Mouse (Mus musculus): ENCODE results near the gene Wnt7b. TPM values are rescaled to one million over a fixed set of nuclear protein-coding genes. Genes with fewer than 3 reads are reported as not detected.

The Wnt7b gene
- polyA plus RNA-seq, 1 experiment from 2014 or later = 31.2 TPM

DNA sequence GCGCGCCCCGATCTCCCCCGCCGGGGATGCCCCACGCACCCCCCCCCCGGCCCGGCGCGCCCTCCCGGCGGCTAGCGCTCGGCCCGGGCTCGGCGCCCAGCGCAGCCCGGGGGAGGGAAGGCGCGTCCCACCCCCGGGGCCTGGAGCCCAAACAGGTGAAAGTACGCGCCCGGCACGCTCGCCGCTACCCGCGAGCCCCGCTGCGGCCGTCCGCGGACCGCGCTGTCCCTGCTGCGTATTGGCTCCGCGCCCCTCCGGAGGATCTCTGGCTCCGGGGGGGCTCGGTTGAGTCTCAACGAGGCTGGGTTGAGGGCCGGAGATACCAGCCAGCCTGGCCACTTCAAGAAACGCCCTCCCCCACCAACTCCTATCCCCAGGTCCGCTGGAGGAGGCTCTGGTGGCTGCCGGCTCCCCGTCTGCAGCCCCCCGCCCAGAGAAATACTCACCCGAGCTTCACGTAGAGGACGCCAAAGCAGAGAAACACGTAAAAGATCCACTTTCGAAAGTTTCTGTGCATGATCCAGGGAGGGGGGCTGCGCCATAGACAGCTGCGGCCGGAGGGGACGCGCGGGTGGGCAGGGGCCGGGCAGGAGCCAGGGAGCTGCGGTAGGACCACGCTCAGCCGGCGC is 1.2 kb downstream of the Wnt7b start:
- Histone ChIP-seq H3K4me3 (replicated peaks) (peak overlapping the region; percentile 55), H3K4me1 (replicated peaks) (peaks cover 43% of the 10 kb centered on the region), H3K9ac (replicated peaks) (peak overlapping the region; percentile 54), H3K36me3 (no peaks in the 10 kb centered on the region), H3K27me3 (peaks cover 98% of the 10 kb centered on the region), H3K9me3 (no peaks in the 10 kb centered on the region), H3K4me2 (peak overlapping the region; percentile 88), H3K27ac (peak overlapping the region; percentile 41; the same call in 1 of the 2 replicates)
- WGBS = under 1% methylated on average over 53 of the region's 66 CpGs
- ATAC-seq (ENCODE audit: insufficient number of reproducible peaks, insufficient read depth, low FRiP score, low TSS enrichment, low read depth) = no peak

GRCm38 (mm10) chr15:85580483-85580882 is 1.8 kb downstream of the Wnt7b start:
- WGBS = under 1% methylated on average over 47 of the region's 47 CpGs
- Histone ChIP-seq H3K4me1 (replicated peaks) (peaks cover 48% of the 10 kb centered on the region), H3K9me3 (no peaks in the 10 kb centered on the region), H3K4me3 (replicated peaks) (peak overlapping the region; percentile 55), H3K27me3 (peaks cover 98% of the 10 kb centered on the region), H3K36me3 (no peaks in the 10 kb centered on the region), H3K9ac (replicated peaks) (peak overlapping the region; percentile 54), H3K27ac (peak overlapping the region; percentile 41; the same call in 1 of the 2 replicates), H3K4me2 (peak overlapping the region; percentile 88)
- no peak for ATAC-seq (ENCODE audit: insufficient number of reproducible peaks, insufficient read depth, low FRiP score, low TSS enrichment, low read depth)

DNA sequence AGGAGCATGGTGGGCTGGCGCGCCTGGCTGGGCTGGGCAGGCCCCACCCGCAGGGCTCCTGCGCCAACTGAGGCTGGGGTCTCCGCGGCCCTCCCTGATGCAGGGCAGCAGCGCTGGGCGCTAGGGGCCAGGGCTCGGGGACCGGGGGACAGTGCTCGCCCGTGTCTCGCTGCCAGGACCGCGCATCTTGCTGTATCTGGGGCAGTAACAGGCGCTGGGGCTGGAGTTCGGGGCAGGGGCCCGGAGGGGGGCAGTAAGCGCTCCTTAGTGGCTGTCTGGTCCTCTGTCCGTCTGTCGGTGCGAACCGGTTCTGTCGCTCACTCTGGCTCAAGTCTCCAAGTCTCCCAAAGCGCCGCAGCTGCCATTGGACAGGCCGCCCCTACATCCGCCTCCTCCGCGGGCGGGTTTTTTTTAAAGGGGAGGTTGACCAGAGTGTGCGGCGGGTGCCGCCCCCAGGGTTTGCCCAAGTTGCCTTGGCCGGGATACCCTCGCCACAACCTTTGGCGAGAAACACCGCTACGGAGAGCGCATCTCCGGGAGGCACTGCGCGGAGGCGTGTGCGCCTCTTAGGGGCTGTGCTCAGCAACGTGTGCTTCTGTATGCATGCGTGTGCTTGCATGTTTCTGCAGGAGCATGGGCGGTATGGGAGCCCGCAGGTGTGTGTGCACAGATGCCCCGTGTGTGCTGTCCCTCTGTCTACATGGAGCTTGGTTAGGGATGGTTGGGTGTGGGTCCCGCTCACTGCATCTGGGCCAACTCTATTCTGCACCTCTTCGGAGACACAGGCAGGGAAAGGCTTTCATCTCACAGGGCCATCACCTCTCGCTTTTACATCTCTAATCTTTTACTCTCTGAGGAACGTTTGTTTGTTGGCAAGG is 4.5 kb downstream of the Wnt7b start:
- Histone ChIP-seq H3K9ac (replicated peaks) (peak overlapping the region; percentile 52), H3K4me2 (peak overlapping the region; percentile 58), H3K9me3 (no peaks in the 10 kb centered on the region), H3K27ac (no peak overlapping the region), H3K4me1 (replicated peaks) (peaks cover 51% of the 10 kb centered on the region), H3K36me3 (no peaks in the 10 kb centered on the region), H3K27me3 (peaks cover 100% of the 10 kb centered on the region), H3K4me3 (replicated peaks) (peak overlapping the region; percentile 38)
- 1% methylated on average over 54 of the region's 54 CpGs for WGBS
- ATAC-seq (ENCODE audit: insufficient number of reproducible peaks, insufficient read depth, low FRiP score, low TSS enrichment, low read depth) = no peak

GRCm38 (mm10) chr15:85576511-85577440 is 5.5 kb downstream of the Wnt7b start:
- Histone ChIP-seq H3K9ac (replicated peaks) (peak overlapping the region; percentile 52), H3K4me1 (replicated peaks) (peaks cover 47% of the 10 kb centered on the region)
- WGBS = 1% methylated on average over 60 of the region's 61 CpGs

GRCm38 (mm10) chr15:85576110-85576509 is 6.2 kb downstream of the Wnt7b start:
- Histone ChIP-seq H3K36me3 (no peaks in the 10 kb centered on the region), H3K27ac (no peak overlapping the region), H3K4me2 (peak overlapping the region; percentile 58), H3K9ac (replicated peaks) (no peak overlapping the region; the same call in 1 of the 2 replicates), H3K27me3 (peaks cover 95% of the 10 kb centered on the region), H3K4me3 (replicated peaks) (peak overlapping the region; percentile 38), H3K4me1 (replicated peaks) (peaks cover 40% of the 10 kb centered on the region), H3K9me3 (no peaks in the 10 kb centered on the region)
- WGBS = 1% methylated on average over 20 of the region's 20 CpGs
- no peak for ATAC-seq (ENCODE audit: insufficient number of reproducible peaks, insufficient read depth, low FRiP score, low TSS enrichment, low read depth)

More at GRCm38 (mm10) chr15:85576511-85577440, 5.5 kb downstream of the Wnt7b start:
- Histone ChIP-seq H3K9me3 (no peaks in the 10 kb centered on the region), H3K36me3 (no peaks in the 10 kb centered on the region), H3K4me2 (peak overlapping the region; percentile 58), H3K27me3 (peaks cover 97% of the 10 kb centered on the region), H3K27ac (no peak overlapping the region), H3K4me3 (replicated peaks) (peak overlapping the region; percentile 38)
- no peak for ATAC-seq (ENCODE audit: insufficient number of reproducible peaks, insufficient read depth, low FRiP score, low TSS enrichment, low read depth)

- Histone ChIP-seq H3K27me3 (peaks cover 82% of the 10 kb centered on the region), H3K4me2 (no peak overlapping the region), H3K4me3 (replicated peaks) (no peak overlapping the region), H3K9me3 (no peaks in the 10 kb centered on the region), H3K27ac (no peak overlapping the region), H3K36me3 (no peaks in the 10 kb centered on the region), H3K4me1 (replicated peaks) (peaks cover 29% of the 10 kb centered on the region), H3K9ac (replicated peaks) (no peak overlapping the region)
- WGBS = 75% methylated on average over 8 of the region's 8 CpGs
- no peak for ATAC-seq (ENCODE audit: insufficient number of reproducible peaks, insufficient read depth, low FRiP score, low TSS enrichment, low read depth)
These were observed 7.7 kb downstream of the Wnt7b start for GRCm38 (mm10) chr15:85574558-85574957.

DNA sequence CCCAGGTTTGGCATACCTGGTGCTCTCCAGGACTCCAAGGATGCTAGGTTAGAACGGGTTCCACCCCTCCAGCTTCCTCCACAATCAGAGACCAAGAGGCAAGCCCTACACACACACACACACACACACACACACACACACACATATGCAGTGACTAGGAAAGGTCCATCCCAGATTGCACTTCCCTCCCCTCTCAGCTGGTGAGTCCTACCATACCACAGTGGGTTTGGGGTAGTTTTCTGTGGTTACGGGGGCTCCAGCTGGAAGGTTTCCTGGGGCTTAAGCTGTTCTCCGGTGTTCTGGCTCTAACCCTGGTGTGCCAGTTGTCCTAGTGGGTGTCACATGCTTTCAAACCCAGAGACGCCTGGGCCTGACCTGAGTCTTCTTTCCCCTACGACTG is 8.2 kb downstream of the Wnt7b start:
- H3K36me3 ChIP-seq = no peaks in the 10 kb centered on the region
- H3K4me2 ChIP-seq = no peak overlapping the region
- no peak for ATAC-seq (ENCODE audit: insufficient number of reproducible peaks, insufficient read depth, low FRiP score, low TSS enrichment, low read depth)
- H3K9me3 ChIP-seq = no peaks in the 10 kb centered on the region
- H3K27me3 ChIP-seq = peaks cover 77% of the 10 kb centered on the region
- H3K4me3 ChIP-seq (replicated peaks) = no peak overlapping the region
- peaks cover 29% of the 10 kb centered on the region for H3K4me1 ChIP-seq (replicated peaks)
- whole genome bisulfite sequencing = 65% methylated on average over 5 of the region's 5 CpGs
- no peak overlapping the region for H3K27ac ChIP-seq
- H3K9ac ChIP-seq (replicated peaks) = no peak overlapping the region

- 53% methylated on average over 8 of the region's 8 CpGs for WGBS
- no peak for ATAC-seq (ENCODE audit: insufficient number of reproducible peaks, insufficient read depth, low FRiP score, low TSS enrichment, low read depth)
- H3K4me2 ChIP-seq = no peak overlapping the region
- H3K27ac ChIP-seq = no peak overlapping the region
- peaks cover 25% of the 10 kb centered on the region for H3K4me1 ChIP-seq (replicated peaks)
- no peaks in the 10 kb centered on the region for H3K9me3 ChIP-seq
- H3K9ac ChIP-seq (replicated peaks) = no peak overlapping the region
- no peak overlapping the region for H3K4me3 ChIP-seq (replicated peaks)
- H3K27me3 ChIP-seq = peaks cover 68% of the 10 kb centered on the region
- H3K36me3 ChIP-seq = no peaks in the 10 kb centered on the region
These were observed 9.5 kb downstream of the Wnt7b start for GRCm38 (mm10) chr15:85572619-85573254.

DNA sequence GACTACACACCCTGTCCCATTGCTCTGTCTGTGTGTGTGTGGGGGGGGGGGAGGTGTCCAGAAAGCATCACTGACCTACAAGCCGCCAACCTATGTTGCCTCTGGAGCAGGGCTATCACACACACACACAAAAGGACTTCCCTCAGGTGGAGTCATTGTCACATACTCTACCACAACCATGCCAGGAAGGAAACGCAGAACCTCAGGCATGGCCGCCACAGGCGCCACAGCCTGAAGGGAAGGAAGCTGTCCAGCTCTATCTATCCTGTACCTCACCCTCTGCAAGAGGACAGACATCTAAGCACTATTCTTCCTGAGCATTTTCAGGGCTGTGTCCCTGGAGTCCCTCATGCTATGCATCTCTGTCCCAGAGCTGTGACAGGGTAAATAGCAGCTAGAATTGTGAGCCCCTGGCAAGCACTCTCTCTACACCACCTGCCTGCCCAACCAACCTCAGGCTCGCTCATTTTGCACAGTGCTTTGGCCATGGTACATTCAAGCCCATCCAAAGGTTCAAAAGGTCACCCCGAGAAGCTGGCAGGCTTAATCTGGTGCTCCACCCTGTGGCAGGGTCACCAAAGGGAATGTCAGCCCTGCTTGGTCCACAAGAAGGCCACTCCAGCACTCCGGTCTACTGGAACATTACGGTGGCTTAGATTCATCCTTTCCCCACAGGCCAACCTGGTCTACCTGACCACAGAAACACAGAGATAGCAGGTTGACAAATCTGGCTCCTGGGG is 12.1 kb downstream of the Wnt7b start:
- Histone ChIP-seq H3K27ac (no peak overlapping the region), H3K9ac (replicated peaks) (no peak overlapping the region), H3K27me3 (peaks cover 43% of the 10 kb centered on the region), H3K4me2 (no peak overlapping the region), H3K9me3 (no peaks in the 10 kb centered on the region), H3K36me3 (no peaks in the 10 kb centered on the region), H3K4me1 (replicated peaks) (peaks cover 8% of the 10 kb centered on the region; the same call in 1 of the 2 replicates), H3K4me3 (replicated peaks) (no peak overlapping the region)
- ATAC-seq (ENCODE audit: insufficient number of reproducible peaks, insufficient read depth, low FRiP score, low TSS enrichment, low read depth) = no peak
- 82% methylated on average over 8 of the region's 8 CpGs for WGBS

All from limb, embryonic 12.5 days (tissue).